11 mouse cellular contexts compared by ENCODE assay signal in the genomic region with DNA sequence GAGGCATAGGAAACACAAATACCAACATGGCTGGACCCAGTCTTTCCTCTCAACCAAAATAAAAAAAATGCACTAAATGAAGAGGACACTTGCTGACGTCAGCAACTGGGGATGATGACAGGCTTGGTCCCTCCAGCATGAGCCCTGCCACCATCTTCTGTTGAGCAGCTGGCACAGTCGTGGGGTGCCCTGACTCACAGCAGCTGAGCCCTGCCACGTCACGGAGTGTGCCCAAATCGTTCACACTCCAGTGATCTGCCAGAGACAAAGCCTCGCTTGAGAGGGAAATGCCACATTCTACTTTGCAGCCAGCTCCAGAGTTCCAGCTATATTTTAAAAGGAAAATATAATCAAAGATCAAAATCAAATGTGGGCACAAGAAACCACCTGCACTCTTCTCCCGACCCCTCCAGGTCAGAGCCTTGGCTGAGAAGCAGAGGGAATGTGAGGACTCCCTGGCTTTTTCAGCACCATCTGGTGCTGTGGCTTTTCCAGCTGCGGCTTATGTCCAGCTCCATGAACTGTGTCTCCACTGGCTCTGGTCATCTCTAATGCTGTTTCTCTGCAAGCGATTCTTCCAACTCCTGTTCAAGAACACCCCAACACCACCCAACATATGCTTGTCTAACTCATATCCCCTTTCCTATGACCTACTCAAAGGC.
DNase-seq lines count a peak whose midpoint lies in the region; ATAC-seq lines count a peak whose summit lies in the region.
"Had no signal": no experiment of that assay in that cellular context is flagged by ENCODE, and none has a peak within 500 bp of the region (broad histone marks: within the 10 kb centered on the region; RNA-seq: fewer than 3 reads in every experiment).

No protein-coding gene starts in this region.

- ATAC-seq in frontal cortex, adult (ENCODE audit: low TSS enrichment): peak; percentile 68
- ATAC-seq: activated CD4-positive, CD25-positive, alpha-beta regulatory T cell, adult 4 months; CD4-positive, CD25-positive, alpha-beta regulatory T cell, adult 4 months had no signal

- no peak for DNase-seq in frontal cortex, postnatal 25 days (ENCODE audit: low spot score in 2 of 2)
- DNase-seq in right cerebral cortex, adult 18-20 months: peak; percentile 64
- DNase-seq in right cerebral cortex, postnatal 4 days: no peak
- DNase-seq in left cerebral cortex, postnatal 14 days (ENCODE audit: low spot score in 2 of 2): peak; percentile 24 to 34
- no peak for DNase-seq in T-cell, adult 2 months (ENCODE audit: low spot score)
- no peak for DNase-seq in adrenal gland, postnatal 10 days
- no peak for DNase-seq in lung, postnatal 10 days
- DNase-seq: cerebellum, adult 9-10 months had no signal

- intact Hi-C loops in left cerebral cortex, postnatal 14 days (cut with DNase I): no loop called here

Comparison
In these comparisons a context has a peak if more than half of its experiments do, and no peak if none do; other contexts are left out.
1. DNase-seq: peak in right cerebral cortex, adult 18-20 months (single experiment) and left cerebral cortex, postnatal 14 days (2 of 2); none in frontal cortex, postnatal 25 days (0 of 2), right cerebral cortex, postnatal 4 days (single experiment), T-cell, adult 2 months (single experiment), adrenal gland, postnatal 10 days (single experiment) and lung, postnatal 10 days (single experiment).